Mouse (Mus musculus): Measurements from ENCODE around the gene Plekha5.

- TF ChIP-seq CTCF (IDR thresholded peaks at IDR 0.05; ENCODE audit: low read depth), result no peak
- no peak for TF ChIP-seq EP300 (IDR thresholded peaks at IDR 0.05; ENCODE audit: low read depth)
Measured at GRCm38 (mm10) chr6:140488673-140489072, 64.8 kb downstream of the Plekha5 start.

Data from liver, postnatal 0 days (tissue).